Mouse (Mus musculus) limb, embryonic 12.5 days (tissue): ENCODE measurements around the gene March4. TPM values are rescaled to one million over a fixed set of nuclear protein-coding genes. Genes with fewer than 3 reads are reported as not detected.

Source experiments
- ATAC-seq: fragments of 200-750 bp; cut with Nextera tagmentation; 2 replicates; pipeline ENCODE4 v1.8.0; 2017; ENCODE audit warnings: low read depth, moderate TSS enrichment; ENCODE audit not compliant: insufficient number of reproducible peaks, insufficient read depth, low FRiP score, low TSS enrichment
- H3K27ac ChIP-seq: fragments of 300-500 bp; sonication (generic); 2 replicates; pipeline ENCODE4 v1.5.1; 2016; ENCODE audit warnings: mild to moderate bottlenecking, moderate library complexity
- H3K27me3 ChIP-seq: fragments of 300-500 bp; sonication (generic); 2 replicates; pipeline ENCODE4 v1.6.1; 2016; ENCODE audit warnings: mild to moderate bottlenecking, moderate library complexity
- H3K36me3 ChIP-seq: fragments of 300-500 bp; sonication (generic); 2 replicates; pipeline ENCODE4 v1.6.1; 2016; ENCODE audit warnings: mild to moderate bottlenecking, moderate library complexity
- H3K4me1 ChIP-seq: fragments of 300-500 bp; sonication (generic); replicated peaks from 2 replicates; pipeline ENCODE4 v1.6.1; 2016
- H3K4me2 ChIP-seq: fragments of 300-500 bp; sonication (generic); 2 replicates; pipeline ENCODE4 v1.6.1; 2016; ENCODE audit warnings: mild to moderate bottlenecking, moderate library complexity
- H3K4me3 ChIP-seq: fragments of 300-500 bp; sonication (generic); replicated peaks from 2 replicates; pipeline ENCODE4 v1.5.1; 2016; ENCODE audit warnings: mild to moderate bottlenecking
- H3K9ac ChIP-seq: fragments of 300-500 bp; sonication (generic); replicated peaks from 2 replicates; pipeline ENCODE4 v1.6.1; 2016; ENCODE audit warnings: mild to moderate bottlenecking, moderate library complexity
- H3K9me3 ChIP-seq: fragments of 300-500 bp; sonication (generic); 2 replicates; pipeline ENCODE4 v1.6.1; 2016; ENCODE audit warnings: mild to moderate bottlenecking, moderate library complexity
- WGBS: fragments of 180-500 bp; shearing (Covaris S2); methylation state at CpG from one replicate; pipeline ENCODE4 v1.1.7; 2016; 5-methylcytosine and 5-hydroxymethylcytosine counted together
- polyA plus RNA-seq: library from polyadenylated mRNA; unstranded; fragments of >200 nt; fragmentation: Nextera tagmentation; extraction: Ambion mirVana; gene quantifications from 2 replicates; pipeline ENCODE4 v1.2.1, GENCODE M21; 2016

The March4 gene
- polyA plus RNA-seq = not detected in 2 replicates

- Histone ChIP-seq H3K27ac (no peak within 1 kb of the TSS), H3K4me1 (peaks cover 9% of the 10 kb centered on the region), H3K9me3 (no peaks in the 10 kb centered on the region), H3K9ac (no peak within 1 kb of the TSS), H3K36me3 (no peaks in the 10 kb centered on the region), H3K4me3 (peak within 1 kb of the TSS; percentile 30), H3K27me3 (peaks cover 56% of the 10 kb centered on the region), H3K4me2 (peak within 1 kb of the TSS; percentile 51)
- under 1% methylated on average over 41 of the region's 41 CpGs for WGBS
- ATAC-seq = peak; percentile 83
Observed at GRCm38 (mm10) chr1:72536611-72537351, at the start of gene March4. Gene March4, minus strand, starts transcription at chr1:72536930.

- WGBS = 92% methylated on average over 17 of the region's 17 CpGs
- no peak for ATAC-seq
- no peak overlapping the region for H3K9ac ChIP-seq
- H3K27ac ChIP-seq = no peak overlapping the region
- peaks cover 8% of the 10 kb centered on the region for H3K4me1 ChIP-seq
- no peak overlapping the region for H3K4me3 ChIP-seq
- peaks cover 50% of the 10 kb centered on the region for H3K36me3 ChIP-seq
- H3K9me3 ChIP-seq = no peaks in the 10 kb centered on the region
- H3K4me2 ChIP-seq = no peak overlapping the region
- no peaks in the 10 kb centered on the region for H3K27me3 ChIP-seq
Observed at GRCm38 (mm10) chr1:72585971-72586875, 49.5 kb upstream of the March4 start.

GRCm38 (mm10) chr1:72583906-72584305, 47.2 kb upstream of the March4 start:
- Histone ChIP-seq H3K36me3 (peaks cover 33% of the 10 kb centered on the region), H3K27me3 (no peaks in the 10 kb centered on the region), H3K27ac (no peak overlapping the region), H3K9me3 (no peaks in the 10 kb centered on the region), H3K4me2 (peak overlapping the region; percentile 63), H3K4me3 (peak overlapping the region; percentile 70), H3K9ac (peak overlapping the region; percentile 24; the same call in 1 of the 2 replicates), H3K4me1 (peaks cover 9% of the 10 kb centered on the region)
- WGBS = 89% methylated on average over 4 of the region's 4 CpGs
- ATAC-seq = no peak

GRCm38 (mm10) chr1:72582947-72583731, 46.4 kb upstream of the March4 start, which contains the start of gene Smarcal1:
Gene Smarcal1, plus strand, starts transcription at chr1:72583251.
- peak within 1 kb of the TSS; percentile 67 for H3K9ac ChIP-seq
- peak; percentile 99 for ATAC-seq
- no peaks in the 10 kb centered on the region for H3K27me3 ChIP-seq
- no peaks in the 10 kb centered on the region for H3K9me3 ChIP-seq
- under 1% methylated on average over 25 of the region's 25 CpGs for WGBS
- H3K4me2 ChIP-seq = peak within 1 kb of the TSS; percentile 63
- H3K36me3 ChIP-seq = peaks cover 27% of the 10 kb centered on the region
- peaks cover 16% of the 10 kb centered on the region for H3K4me1 ChIP-seq
- H3K27ac ChIP-seq = peak within 1 kb of the TSS; percentile 88
- H3K4me3 ChIP-seq = peak within 1 kb of the TSS; percentile 70

GRCm38 (mm10) chr1:72578806-72579205, 42.1 kb upstream of the March4 start:
- no peaks in the 10 kb centered on the region for H3K9me3 ChIP-seq
- no peak overlapping the region for H3K27ac ChIP-seq
- H3K4me2 ChIP-seq = 0 out of 2 replicates have a peak overlapping the region, but pooled peaks have one; percentile 15
- 38% methylated on average over 4 of the region's 4 CpGs for WGBS
- H3K9ac ChIP-seq = no peak overlapping the region
- peaks cover 19% of the 10 kb centered on the region for H3K4me1 ChIP-seq
- H3K36me3 ChIP-seq = no peaks in the 10 kb centered on the region
- H3K4me3 ChIP-seq = no peak overlapping the region
- ATAC-seq = no peak
- peaks cover 8% of the 10 kb centered on the region for H3K27me3 ChIP-seq

GRCm38 (mm10) chr1:72578351-72578750, 41.6 kb upstream of the March4 start:
- Histone ChIP-seq H3K27ac (no peak overlapping the region), H3K36me3 (no peaks in the 10 kb centered on the region), H3K9ac (no peak overlapping the region), H3K4me3 (no peak overlapping the region), H3K4me2 (0 out of 2 replicates have a peak overlapping the region, but pooled peaks have one; percentile 15), H3K27me3 (peaks cover 8% of the 10 kb centered on the region), H3K9me3 (no peaks in the 10 kb centered on the region), H3K4me1 (peaks cover 18% of the 10 kb centered on the region)
- ATAC-seq = no peak
- WGBS = 40% methylated on average over 15 of the region's 15 CpGs

GRCm38 (mm10) chr1:72577481-72577922, 40.8 kb upstream of the March4 start:
- peak overlapping the region; percentile 45 for H3K4me2 ChIP-seq
- peaks cover 18% of the 10 kb centered on the region for H3K4me1 ChIP-seq
- 1% methylated on average over 12 of the region's 12 CpGs for WGBS
- H3K36me3 ChIP-seq = no peaks in the 10 kb centered on the region
- peaks cover 8% of the 10 kb centered on the region for H3K27me3 ChIP-seq
- H3K27ac ChIP-seq = no peak overlapping the region
- no peak for ATAC-seq
- H3K4me3 ChIP-seq = no peak overlapping the region
- no peaks in the 10 kb centered on the region for H3K9me3 ChIP-seq
- H3K9ac ChIP-seq = peak overlapping the region; percentile 24; the same call in 1 of the 2 replicates

- no peak for ATAC-seq
- Histone ChIP-seq H3K27ac (no peak overlapping the region), H3K36me3 (no peaks in the 10 kb centered on the region), H3K4me2 (no peak overlapping the region), H3K4me3 (no peak overlapping the region), H3K27me3 (peaks cover 8% of the 10 kb centered on the region), H3K4me1 (peaks cover 24% of the 10 kb centered on the region), H3K9ac (no peak overlapping the region), H3K9me3 (no peaks in the 10 kb centered on the region)
- 55% methylated on average over 4 of the region's 4 CpGs for WGBS
Observed at GRCm38 (mm10) chr1:72575121-72575520, 38.4 kb upstream of the March4 start.

GRCm38 (mm10) chr1:72574608-72575007, 37.9 kb upstream of the March4 start:
- H3K4me1 ChIP-seq = peaks cover 24% of the 10 kb centered on the region
- H3K9ac ChIP-seq = no peak overlapping the region
- WGBS = 50% methylated on average over 7 of the region's 7 CpGs
- ATAC-seq = no peak
- H3K4me3 ChIP-seq = no peak overlapping the region
- H3K27me3 ChIP-seq = peaks cover 8% of the 10 kb centered on the region
- no peak overlapping the region for H3K27ac ChIP-seq
- no peaks in the 10 kb centered on the region for H3K36me3 ChIP-seq
- no peaks in the 10 kb centered on the region for H3K9me3 ChIP-seq
- H3K4me2 ChIP-seq = no peak overlapping the region

- Histone ChIP-seq H3K4me1 (peaks cover 24% of the 10 kb centered on the region), H3K27me3 (peaks cover 8% of the 10 kb centered on the region), H3K9ac (no peak overlapping the region), H3K9me3 (no peaks in the 10 kb centered on the region), H3K36me3 (no peaks in the 10 kb centered on the region), H3K4me2 (no peak overlapping the region), H3K4me3 (no peak overlapping the region), H3K27ac (no peak overlapping the region)
- no peak for ATAC-seq
- 26% methylated on average over 7 of the region's 7 CpGs for WGBS
Observed at GRCm38 (mm10) chr1:72574047-72574446, 37.3 kb upstream of the March4 start.
